Comparison of ENCODE assay signal across 8 mouse cellular contexts in the genomic region with DNA sequence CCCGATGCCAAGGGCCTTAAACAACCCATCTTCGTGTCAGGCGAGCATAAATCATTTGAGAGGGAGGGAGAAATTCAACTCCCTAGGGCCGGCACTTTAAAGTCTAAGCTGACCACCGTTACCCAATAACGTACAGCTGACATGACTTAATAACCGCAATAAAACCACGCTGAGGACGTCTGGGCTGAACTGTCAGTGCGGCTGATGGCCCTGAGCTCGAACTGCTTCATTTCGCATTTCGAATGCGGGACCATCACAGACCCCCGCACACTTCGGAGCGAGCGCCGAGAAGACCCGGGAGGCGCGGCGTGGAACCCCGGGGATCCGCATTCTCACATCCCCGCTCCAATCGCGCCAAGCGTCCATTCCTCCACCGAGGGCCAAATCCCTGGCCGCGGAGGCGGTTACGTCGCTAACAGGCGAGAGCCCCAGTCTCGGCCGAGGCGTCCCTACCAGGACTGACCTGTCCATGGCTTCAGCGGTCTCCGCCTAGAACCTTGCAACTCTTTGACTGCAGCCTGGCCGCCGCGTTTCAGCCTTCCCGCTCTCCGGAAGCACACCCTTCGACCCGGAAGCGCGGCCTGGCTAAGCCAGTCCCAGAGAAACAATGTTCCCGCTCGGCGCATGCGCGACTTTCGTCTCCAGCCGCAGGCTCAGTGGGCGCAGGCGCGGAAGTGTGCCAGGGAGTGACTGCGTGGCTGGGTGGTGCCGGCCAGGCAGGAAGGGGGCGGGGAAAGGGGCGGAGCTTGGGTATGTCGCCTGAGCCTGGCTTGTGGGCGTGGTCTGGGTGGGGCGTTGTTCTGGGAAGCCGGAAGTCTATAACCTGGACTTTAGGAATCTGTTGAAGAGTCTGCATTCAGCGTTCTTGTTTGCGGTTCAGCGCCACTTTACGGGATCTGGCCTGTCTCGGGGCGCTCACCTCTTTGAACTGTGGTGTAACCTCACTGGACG. TPM values are rescaled to one million over a fixed set of nuclear protein-coding genes. Genes with fewer than 3 reads are reported as not detected.
DNase-seq lines count a peak whose midpoint lies in the region; ATAC-seq and TF ChIP-seq lines count a peak whose summit lies in the region.

Gene Nup107 (minus strand): TSS at position 565 of the 951 bp plus-strand sequence.

- no peaks in the 10 kb centered on the region for H3K27me3 ChIP-seq in ES-Bruce4 (ENCODE audit: control insufficient read depth, insufficient read depth, low read length, poor library complexity, severe bottlenecking)
- no peaks in the 10 kb centered on the region for H3K27me3 ChIP-seq in forebrain, embryonic 13.5 days
- no peaks in the 10 kb centered on the region for H3K27me3 ChIP-seq in liver, postnatal 0 days (ENCODE audit: insufficient read depth, low read length)
- no peaks in the 10 kb centered on the region for H3K27me3 ChIP-seq in neural tube, embryonic 14.5 days (ENCODE audit: control insufficient read depth, insufficient read depth, low read length)

- H3K27ac ChIP-seq in ES-Bruce4 (ENCODE audit: insufficient read depth, low read length), result peak within 1 kb of the TSS; percentile 89
- H3K27ac ChIP-seq in forebrain, embryonic 13.5 days, result peak within 1 kb of the TSS; percentile 32
- peak within 1 kb of the TSS; percentile 85 for H3K27ac ChIP-seq in liver, postnatal 0 days (ENCODE audit: low read depth)
- H3K27ac ChIP-seq in neural tube, embryonic 14.5 days (ENCODE audit: low read depth, low read length), result peak within 1 kb of the TSS; percentile 64

- peak; percentile 96 for ATAC-seq in cerebellum, adult (ENCODE audit: insufficient number of reproducible peaks, low FRiP score, low TSS enrichment)
- ATAC-seq in forebrain, embryonic 13.5 days, result peak; percentile 97
- peak; percentile 98 for ATAC-seq in liver, postnatal 0 days
- peak; percentile 97 for ATAC-seq in neural tube, embryonic 14.5 days (ENCODE audit: low read depth)

- TF ChIP-seq EP300 in ES-Bruce4 (IDR thresholded peaks at IDR 0.05; ENCODE audit: insufficient read depth, low read depth, low read length), result no peak
- no peak for TF ChIP-seq EP300 in liver, postnatal 0 days (IDR thresholded peaks at IDR 0.05; ENCODE audit: low read depth)

- H3K9me3 ChIP-seq in ES-Bruce4 (replicated peaks; ENCODE audit: control insufficient read depth, insufficient read depth, low read length, poor library complexity, severe bottlenecking), result no peaks in the 10 kb centered on the region
- peaks cover 3% of the 10 kb centered on the region; the same call in 1 of the 2 replicates for H3K9me3 ChIP-seq in forebrain, embryonic 13.5 days (replicated peaks)
- no peaks in the 10 kb centered on the region for H3K9me3 ChIP-seq in liver, postnatal 0 days (ENCODE audit: low read length)
- no peaks in the 10 kb centered on the region for H3K9me3 ChIP-seq in neural tube, embryonic 14.5 days (ENCODE audit: control insufficient read depth, low read length)

- H3K4me2 ChIP-seq in forebrain, embryonic 13.5 days, result peak within 1 kb of the TSS; percentile 90
- H3K4me2 ChIP-seq in liver, postnatal 0 days (ENCODE audit: low read depth, low read length), result peak within 1 kb of the TSS; percentile 85
- H3K4me2 ChIP-seq in neural tube, embryonic 14.5 days (ENCODE audit: low read depth, low read length), result peak within 1 kb of the TSS; percentile 83

- peak; percentile 100 for DNase-seq in heart, postnatal 10 days
- peak; percentile 98 for DNase-seq in large intestine, adult 2 months (ENCODE audit: low read depth, low spot score)
- DNase-seq in liver, postnatal 0 days, result peak; percentile 100
- DNase-seq in testis, postnatal 10 days (ENCODE audit: low spot score), result peak; percentile 100

- peak; percentile 35 for TF ChIP-seq POLR2A in ES-Bruce4 (IDR thresholded peaks at IDR 0.05; ENCODE audit: insufficient read depth, low read length)

- under 1% methylated on average over 75 of the region's 75 CpGs for WGBS in forebrain, embryonic 13.5 days
- WGBS in large intestine, adult 2 months, result under 1% methylated on average over 75 of the region's 75 CpGs
- WGBS in liver, postnatal 0 days (ENCODE audit: insufficient replicate concordance), result under 1% methylated on average over 75 of the region's 75 CpGs
- WGBS in neural tube, embryonic 14.5 days, result under 1% methylated on average over 75 of the region's 75 CpGs

- H3K4me1 ChIP-seq in ES-Bruce4 (ENCODE audit: control insufficient read depth, insufficient read depth, low read length), result no peaks in the 10 kb centered on the region
- peaks cover 20% of the 10 kb centered on the region for H3K4me1 ChIP-seq in forebrain, embryonic 13.5 days
- peaks cover 22% of the 10 kb centered on the region for H3K4me1 ChIP-seq in liver, postnatal 0 days (ENCODE audit: insufficient read depth)
- H3K4me1 ChIP-seq in neural tube, embryonic 14.5 days (ENCODE audit: control insufficient read depth, insufficient read depth, low read length), result peaks cover 15% of the 10 kb centered on the region

- no peak for TF ChIP-seq CTCF in ES-Bruce4 (IDR thresholded peaks at IDR 0.05; ENCODE audit: low read depth, low read length)
- TF ChIP-seq CTCF in liver, postnatal 0 days (IDR thresholded peaks at IDR 0.05; ENCODE audit: low read depth), result no peak

- intact Hi-C loops in heart, postnatal 10 days (cut with DNase I), result loop anchor here (2.0 to 5.0 kb wide), 3 partner anchors 52 to 320 kb away; no protein-coding TSS in a partner anchor

- peak within 1 kb of the TSS; percentile 83 for H3K4me3 ChIP-seq in ES-Bruce4 (ENCODE audit: low read depth, low read length)
- peak within 1 kb of the TSS; percentile 85 for H3K4me3 ChIP-seq in forebrain, embryonic 13.5 days
- H3K4me3 ChIP-seq in liver, postnatal 0 days (ENCODE audit: low read depth, low read length), result peak within 1 kb of the TSS; percentile 89
- H3K4me3 ChIP-seq in neural tube, embryonic 14.5 days (ENCODE audit: low read depth, low read length), result peak within 1 kb of the TSS; percentile 83

- peaks cover 13% of the 10 kb centered on the region for H3K36me3 ChIP-seq in ES-Bruce4 (ENCODE audit: control insufficient read depth, insufficient read depth, low read length, poor library complexity, severe bottlenecking)
- H3K36me3 ChIP-seq in forebrain, embryonic 13.5 days (ENCODE audit: poor library complexity, severe bottlenecking), result peaks cover 9% of the 10 kb centered on the region
- peaks cover 7% of the 10 kb centered on the region for H3K36me3 ChIP-seq in liver, postnatal 0 days (replicated peaks; ENCODE audit: insufficient read depth, low read length)
- no peaks in the 10 kb centered on the region for H3K36me3 ChIP-seq in neural tube, embryonic 14.5 days (ENCODE audit: control insufficient read depth, insufficient read depth, low read length)

- H3K9ac ChIP-seq in ES-Bruce4 (ENCODE audit: low read depth, poor library complexity, severe bottlenecking), result peak within 1 kb of the TSS; percentile 87
- H3K9ac ChIP-seq in forebrain, embryonic 13.5 days, result peak within 1 kb of the TSS; percentile 83
- peak within 1 kb of the TSS; percentile 85 for H3K9ac ChIP-seq in liver, postnatal 0 days (replicated peaks)
- H3K9ac ChIP-seq in neural tube, embryonic 14.5 days (replicated peaks; ENCODE audit: low read depth, low read length), result peak within 1 kb of the TSS; percentile 64

RNA-seq across cellular contexts. Expression of gene Nup107, which starts in this region (rescaled TPM):
- polyA plus RNA-seq in ES-Bruce4 (2011; ENCODE audit: insufficient read depth, insufficient read length, low read depth, missing spikeins), result 119 and 134 TPM in 2 replicates
- 68.1 and 69.7 TPM in 2 replicates for polyA plus RNA-seq in forebrain, embryonic 13.5 days (2015; fragmentation: Nextera tagmentation; extraction: Ambion mirVana)
- 10 to 100 TPM; 14.5 to 14.7 TPM for total RNA-seq in heart, postnatal 10 days (2021)
- polyA plus RNA-seq in large intestine, adult 2 months (2012; rRNA removed), result 7.2 and 8.3 TPM in 2 replicates
- polyA plus RNA-seq in liver, postnatal 0 days (2015; fragmentation: Nextera tagmentation; extraction: Ambion mirVana), result 12.9 and 15.0 TPM in 2 replicates
- polyA plus RNA-seq in neural tube, embryonic 14.5 days (2014; fragmentation: Nextera tagmentation; extraction: Ambion mirVana), result 34.5 and 41.4 TPM in 2 replicates

Comparison
In these comparisons a context has a peak if more than half of its experiments do, and no peak if none do; other contexts are left out.
1. Peak in every context shown above with its lines: DNase-seq, ATAC-seq, H3K4me3 ChIP-seq and H3K27ac ChIP-seq.
2. H3K27ac ChIP-seq: peak in every context shown above with its lines; median percentile 89 in ES-Bruce4; 85 in liver, postnatal 0 days; 64 in neural tube, embryonic 14.5 days; 32 in forebrain, embryonic 13.5 days.